Mouse (Mus musculus) MEL (cell line): ENCODE data around the gene Gm20767.
"Not testable (repeated sequence)": the region's sequence is repeated elsewhere in the genome, so short reads cannot be mapped to it uniquely, and the experiment has no call there.

Experiments
- ETS1 ChIP-seq: IDR thresholded peaks from 2 replicates; pipeline ENCODE4 v1.6.1; 2012; ENCODE audit warnings: low read depth, mild to moderate bottlenecking, inconsistent platforms, low read length, improper control_type of control experiment, moderate library complexity
- NELFE ChIP-seq: IDR thresholded peaks from 2 replicates; pipeline ENCODE4 v1.6.1; 2011; ENCODE audit warnings: low read depth, low read length, improper control_type of control experiment

DNA sequence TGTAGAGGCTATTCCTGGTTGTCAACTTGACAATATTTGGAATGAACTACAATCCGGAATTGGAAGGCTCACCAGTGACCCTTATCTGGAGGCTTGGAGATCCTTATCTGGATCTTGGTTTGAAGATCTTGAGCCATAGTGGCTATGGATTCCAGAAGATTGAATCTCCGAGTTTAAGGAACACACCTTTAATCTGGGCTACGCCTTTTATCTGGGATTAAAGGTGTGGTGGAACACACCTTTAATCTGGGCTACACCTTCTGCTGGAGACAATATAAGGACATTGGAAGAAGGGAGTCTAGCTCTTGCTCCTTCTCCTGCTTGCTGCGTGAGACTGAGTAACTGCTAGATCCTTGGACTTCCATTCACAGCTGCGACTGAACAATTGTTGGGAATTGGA is at the start of gene Gm20767:
- TF ChIP-seq ETS1, NELFE: not testable (repeated sequence)
